Mouse (Mus musculus): ENCODE data around the gene Hdhd3.

GRCm38 (mm10) chr4:62524651-62525488, 21.6 kb upstream of the Hdhd3 start, which contains the start of the genes Pole3 and 4933430I17Rik:
- TF ChIP-seq POLR2A (IDR thresholded peaks at IDR 0.05; ENCODE audit: borderline replicate concordance, extremely low read depth, low read depth, low read length): no peak
- no peak for TF ChIP-seq CTCF (IDR thresholded peaks at IDR 0.05; ENCODE audit: insufficient read depth, low read length)
